Mouse (Mus musculus) midbrain, embryonic 15.5 days (tissue): ENCODE results near the gene Prpf6. TPM values are rescaled to one million over a fixed set of nuclear protein-coding genes. Genes with fewer than 3 reads are reported as not detected.

Experiments used
- ATAC-seq: fragments of 200-750 bp; cut with Nextera tagmentation; replicated peaks from 2 replicates; pipeline ENCODE4 v1.8.0; 2017; ENCODE audit warnings: moderate TSS enrichment
- H3K27ac ChIP-seq: fragments of 300-500 bp; sonication (generic); 2 replicates; pipeline ENCODE4 v1.5.1; 2015; ENCODE audit warnings: mild to moderate bottlenecking, inconsistent platforms
- H3K27me3 ChIP-seq: fragments of 300-500 bp; sonication (generic); replicated peaks from 2 replicates; pipeline ENCODE4 v1.6.1; 2015; ENCODE audit warnings: inconsistent platforms
- H3K36me3 ChIP-seq: fragments of 300-500 bp; sonication (generic); replicated peaks from 2 replicates; pipeline ENCODE4 v1.6.1; 2015; ENCODE audit warnings: inconsistent platforms
- H3K4me1 ChIP-seq: fragments of 300-500 bp; sonication (generic); 2 replicates; pipeline ENCODE4 v1.6.1; 2015; ENCODE audit warnings: inconsistent platforms
- H3K4me2 ChIP-seq: fragments of 300-500 bp; sonication (generic); 2 replicates; pipeline ENCODE4 v1.6.1; 2015; ENCODE audit warnings: inconsistent platforms, mild to moderate bottlenecking, moderate library complexity
- H3K4me3 ChIP-seq: fragments of 300-500 bp; sonication (generic); 2 replicates; pipeline ENCODE4 v1.5.1; 2015; ENCODE audit warnings: mild to moderate bottlenecking, inconsistent platforms
- H3K9ac ChIP-seq: fragments of 300-500 bp; sonication (generic); 2 replicates; pipeline ENCODE4 v1.6.1; 2015; ENCODE audit warnings: mild to moderate bottlenecking, inconsistent platforms
- H3K9me3 ChIP-seq: fragments of 300-500 bp; sonication (generic); 2 replicates; pipeline ENCODE4 v1.6.1; 2016; ENCODE audit warnings: inconsistent platforms
- WGBS: fragments of 180-500 bp; shearing (Covaris S2); methylation state at CpG from one replicate; pipeline ENCODE4 v1.1.7; 2015; ENCODE audit warnings: mixed read lengths; 5-methylcytosine and 5-hydroxymethylcytosine counted together
- polyA plus RNA-seq: library from polyadenylated mRNA; unstranded; fragments of >200 nt; fragmentation: Nextera tagmentation; extraction: Ambion mirVana; gene quantifications from 2 replicates; pipeline ENCODE4 v1.2.1, GENCODE M21; 2015

Prpf6 gene
- polyA plus RNA-seq, 1 experiment from 2014 or later: 68.4 TPM

DNA sequence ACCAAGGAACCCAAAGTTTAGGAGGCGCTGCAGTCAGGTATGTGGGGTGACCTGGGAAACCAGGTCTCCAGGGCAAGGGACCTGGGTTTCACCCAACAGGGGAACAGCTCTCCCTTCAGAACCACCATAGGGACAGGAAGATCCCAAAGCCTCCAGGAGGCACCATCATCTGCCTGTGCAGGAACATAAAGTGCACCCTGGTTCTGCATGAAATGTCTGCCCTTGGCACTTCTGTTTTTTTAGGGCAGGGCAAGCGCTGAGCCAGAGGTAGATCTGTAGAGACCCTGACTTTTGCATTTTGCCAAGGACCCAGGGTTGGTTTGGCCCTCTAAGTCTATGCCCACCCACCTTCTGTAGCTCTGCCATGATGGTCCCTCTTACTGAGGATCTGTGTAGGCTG lies 9.3 kb upstream of the Prpf6 start:
- WGBS: 87% methylated on average over 2 of the region's 2 CpGs
- peaks cover 42% of the 10 kb centered on the region for H3K4me1 ChIP-seq
- H3K4me2 ChIP-seq: peak overlapping the region; percentile 79; the same call in 1 of the 2 replicates
- H3K9ac ChIP-seq: no peak overlapping the region
- no peak overlapping the region for H3K4me3 ChIP-seq
- H3K36me3 ChIP-seq: peaks cover 37% of the 10 kb centered on the region
- ATAC-seq: no peak
- no peaks in the 10 kb centered on the region for H3K9me3 ChIP-seq
- H3K27me3 ChIP-seq: no peaks in the 10 kb centered on the region
- 0 out of 2 replicates have a peak overlapping the region, but pooled peaks have one; percentile 90 for H3K27ac ChIP-seq

DNA sequence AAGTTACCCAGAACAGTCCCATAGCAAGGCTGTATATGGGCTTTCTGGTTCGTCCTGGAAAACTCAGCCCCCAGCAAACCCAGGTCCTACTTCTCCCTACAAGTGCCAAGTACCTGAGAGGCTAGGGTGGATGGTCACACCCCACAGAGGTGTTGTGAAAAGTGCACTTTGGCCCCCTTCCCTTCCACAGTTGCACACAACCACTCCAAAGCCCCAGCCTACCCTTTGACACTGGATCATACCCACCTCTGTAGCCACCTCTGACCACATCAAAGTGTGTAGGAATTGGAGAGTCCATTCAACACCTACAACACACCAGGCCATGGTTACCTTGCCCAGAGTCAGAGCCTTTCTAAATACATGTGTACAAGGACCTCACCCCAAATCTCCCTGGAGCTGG lies 8.7 kb upstream of the Prpf6 start:
- WGBS: 96% methylated on average over 1 of the region's 1 CpGs

DNA sequence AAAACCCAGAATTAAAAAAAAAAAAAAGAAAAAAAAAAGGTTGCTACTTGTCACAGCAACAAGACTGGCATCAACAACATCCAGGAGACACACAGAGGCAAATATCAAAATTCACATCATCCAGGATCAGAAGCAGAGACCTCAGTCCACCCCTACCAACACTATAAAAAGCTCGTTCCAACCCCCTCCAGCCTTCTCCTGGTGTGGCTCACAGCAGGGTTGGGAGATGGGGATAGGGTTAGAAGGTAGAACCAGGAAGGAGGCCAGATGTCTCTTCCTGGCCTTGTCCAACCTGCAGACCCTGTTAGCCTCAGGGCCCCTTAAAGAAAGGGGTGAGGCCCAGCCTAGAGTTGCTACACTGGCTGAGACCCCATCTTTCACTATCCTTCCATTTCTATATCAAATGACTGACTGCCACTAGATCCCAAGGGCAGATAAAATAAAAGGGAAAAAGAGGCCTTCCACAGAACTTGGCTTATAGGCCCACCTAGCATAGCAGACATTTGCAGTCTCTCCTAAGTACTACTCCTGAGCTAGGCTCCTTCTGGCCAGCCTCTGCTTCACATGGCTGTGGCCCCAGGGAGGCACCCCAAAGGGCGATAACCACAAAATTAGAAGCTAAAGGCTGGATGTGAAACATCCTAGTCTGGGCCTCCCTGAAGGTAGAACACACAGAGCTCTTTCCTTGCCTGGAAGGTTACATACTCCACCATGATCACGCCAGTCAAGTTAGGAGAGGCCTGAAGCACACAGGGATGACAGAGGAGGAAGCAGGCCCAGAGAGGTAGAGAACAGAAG lies 8.0 kb upstream of the Prpf6 start:
- H3K36me3 ChIP-seq: peaks cover 50% of the 10 kb centered on the region
- 95% methylated on average over 3 of the region's 3 CpGs for WGBS
- no peak overlapping the region for H3K9ac ChIP-seq
- no peak overlapping the region for H3K27ac ChIP-seq
- H3K4me3 ChIP-seq: no peak overlapping the region
- no peaks in the 10 kb centered on the region for H3K9me3 ChIP-seq
- no peaks in the 10 kb centered on the region for H3K27me3 ChIP-seq
- no peak overlapping the region for H3K4me2 ChIP-seq
- H3K4me1 ChIP-seq: peaks cover 31% of the 10 kb centered on the region
- ATAC-seq: no peak

More for the DNA sequence above, 8.7 kb upstream of the Prpf6 start:
- Histone ChIP-seq H3K9ac (no peak overlapping the region), H3K36me3 (peaks cover 43% of the 10 kb centered on the region), H3K9me3 (no peaks in the 10 kb centered on the region), H3K27me3 (no peaks in the 10 kb centered on the region), H3K4me3 (no peak overlapping the region), H3K27ac (0 out of 2 replicates have a peak overlapping the region, but pooled peaks have one; percentile 90), H3K4me2 (no peak overlapping the region), H3K4me1 (peaks cover 37% of the 10 kb centered on the region)
- no peak for ATAC-seq

DNA sequence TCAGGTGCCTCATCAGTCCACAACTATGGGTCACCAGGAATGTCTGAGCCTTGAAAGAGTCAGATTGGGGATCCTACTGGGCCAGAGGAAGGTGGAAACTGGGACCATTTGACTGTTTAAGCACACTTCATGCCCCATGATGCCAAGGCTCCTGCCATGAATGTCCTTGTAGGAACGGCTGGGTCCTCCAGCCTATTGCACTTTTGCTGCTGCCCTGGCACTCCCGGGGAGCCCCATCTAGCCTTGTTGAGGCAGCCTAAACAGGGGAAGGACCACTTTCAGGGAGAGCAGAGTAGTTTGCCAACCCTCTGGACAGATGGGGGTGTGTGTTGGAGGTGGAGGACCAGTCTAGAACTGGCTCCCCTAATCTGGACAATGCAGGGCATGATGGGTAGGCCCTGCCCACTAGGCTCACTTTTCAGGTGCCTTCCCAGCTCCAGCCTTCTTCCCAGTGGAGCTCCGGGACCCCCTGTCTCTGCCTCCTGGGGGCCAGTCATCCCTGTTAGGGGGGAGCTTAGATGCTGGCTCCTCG lies 7.2 kb upstream of the Prpf6 start, which contains the start of gene Uckl1:
Uckl1 (minus strand) TSS at position 482 of the 532 bp plus-strand sequence.
- peaks cover 23% of the 10 kb centered on the region for H3K4me1 ChIP-seq
- H3K4me2 ChIP-seq: no peak within 1 kb of the TSS
- WGBS: 97% methylated on average over 4 of the region's 4 CpGs
- no peaks in the 10 kb centered on the region for H3K27me3 ChIP-seq
- no peak for ATAC-seq
- peaks cover 52% of the 10 kb centered on the region for H3K36me3 ChIP-seq
- H3K27ac ChIP-seq: no peak within 1 kb of the TSS
- H3K9me3 ChIP-seq: no peaks in the 10 kb centered on the region
- no peak within 1 kb of the TSS for H3K9ac ChIP-seq
- H3K4me3 ChIP-seq: no peak within 1 kb of the TSS

DNA sequence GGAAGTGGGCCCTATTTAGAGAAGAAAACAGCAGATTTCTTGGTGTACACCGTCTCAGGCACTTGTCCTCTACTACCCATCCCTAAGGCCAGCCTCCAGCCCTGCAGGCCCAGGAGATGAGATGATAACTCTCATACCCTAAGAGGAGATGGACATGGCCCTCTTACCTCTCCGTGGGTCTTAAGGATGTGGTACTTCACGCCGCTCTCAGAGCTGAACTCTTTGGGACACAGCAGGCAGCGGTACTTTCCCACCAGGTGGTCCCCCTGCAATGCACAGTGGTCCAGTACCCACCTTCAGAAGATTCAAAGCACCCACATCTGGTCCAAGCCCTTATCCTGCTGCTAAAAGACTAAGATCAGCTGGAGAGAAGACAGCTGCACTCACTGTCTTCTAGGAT lies 6.2 kb upstream of the Prpf6 start:
- no peak overlapping the region for H3K4me2 ChIP-seq
- H3K9ac ChIP-seq: no peak overlapping the region
- no peak overlapping the region for H3K4me3 ChIP-seq
- H3K9me3 ChIP-seq: no peaks in the 10 kb centered on the region
- WGBS: 94% methylated on average over 5 of the region's 5 CpGs
- H3K36me3 ChIP-seq: peaks cover 56% of the 10 kb centered on the region
- H3K4me1 ChIP-seq: peaks cover 17% of the 10 kb centered on the region
- no peak overlapping the region for H3K27ac ChIP-seq
- no peak for ATAC-seq
- H3K27me3 ChIP-seq: no peaks in the 10 kb centered on the region

DNA sequence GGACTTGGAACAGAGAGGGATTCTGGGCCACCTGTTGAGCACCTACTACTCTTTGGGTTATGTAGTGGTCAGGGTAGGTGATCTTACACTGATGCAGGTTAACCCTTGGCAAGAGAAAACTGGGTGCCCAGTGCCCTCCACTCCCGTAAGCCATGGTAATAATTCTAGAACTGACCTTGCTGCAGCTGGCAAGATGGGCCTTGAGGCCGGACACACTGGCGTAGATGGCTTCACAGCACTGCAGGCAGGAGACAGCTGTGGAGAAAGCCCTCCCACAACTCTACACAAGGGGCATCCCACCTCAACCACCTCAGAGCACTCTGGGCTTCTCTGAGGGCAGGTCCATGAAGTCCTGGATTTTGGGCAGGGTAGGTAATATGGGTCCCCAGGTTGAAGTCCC lies 5.5 kb upstream of the Prpf6 start:
- WGBS: 99% methylated on average over 3 of the region's 3 CpGs
- Histone ChIP-seq H3K9ac (no peak overlapping the region), H3K4me3 (no peak overlapping the region), H3K4me2 (no peak overlapping the region), H3K4me1 (peaks cover 19% of the 10 kb centered on the region), H3K27ac (no peak overlapping the region), H3K27me3 (no peaks in the 10 kb centered on the region), H3K36me3 (peaks cover 56% of the 10 kb centered on the region), H3K9me3 (no peaks in the 10 kb centered on the region)
- ATAC-seq: no peak

DNA sequence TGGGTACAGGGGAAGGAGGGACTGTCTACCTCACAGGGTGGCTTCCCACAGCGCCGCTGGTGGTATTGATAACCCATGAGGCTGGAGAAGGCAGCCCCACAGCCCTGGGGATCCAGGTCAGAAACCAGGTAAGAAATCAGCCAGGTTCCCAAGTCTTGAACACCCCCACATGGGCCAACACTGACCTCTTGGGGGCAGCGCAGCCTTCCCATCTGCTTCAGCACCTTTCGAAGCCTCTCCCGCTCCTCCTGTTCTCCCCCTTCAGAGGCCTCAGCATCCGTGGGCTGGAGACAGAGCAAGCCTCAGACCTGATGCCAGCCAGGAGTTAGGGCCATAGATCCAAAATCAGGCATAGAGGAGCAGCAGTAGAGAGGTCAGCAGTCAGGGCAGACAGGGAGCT lies 3.9 kb upstream of the Prpf6 start:
- no peaks in the 10 kb centered on the region for H3K27me3 ChIP-seq
- no peak overlapping the region for H3K27ac ChIP-seq
- 84% methylated on average over 6 of the region's 6 CpGs for WGBS
- peaks cover 53% of the 10 kb centered on the region for H3K36me3 ChIP-seq
- no peak overlapping the region for H3K9ac ChIP-seq
- no peaks in the 10 kb centered on the region for H3K9me3 ChIP-seq
- no peak overlapping the region for H3K4me2 ChIP-seq
- no peak overlapping the region for H3K4me3 ChIP-seq
- H3K4me1 ChIP-seq: peaks cover 17% of the 10 kb centered on the region
- no peak for ATAC-seq

DNA sequence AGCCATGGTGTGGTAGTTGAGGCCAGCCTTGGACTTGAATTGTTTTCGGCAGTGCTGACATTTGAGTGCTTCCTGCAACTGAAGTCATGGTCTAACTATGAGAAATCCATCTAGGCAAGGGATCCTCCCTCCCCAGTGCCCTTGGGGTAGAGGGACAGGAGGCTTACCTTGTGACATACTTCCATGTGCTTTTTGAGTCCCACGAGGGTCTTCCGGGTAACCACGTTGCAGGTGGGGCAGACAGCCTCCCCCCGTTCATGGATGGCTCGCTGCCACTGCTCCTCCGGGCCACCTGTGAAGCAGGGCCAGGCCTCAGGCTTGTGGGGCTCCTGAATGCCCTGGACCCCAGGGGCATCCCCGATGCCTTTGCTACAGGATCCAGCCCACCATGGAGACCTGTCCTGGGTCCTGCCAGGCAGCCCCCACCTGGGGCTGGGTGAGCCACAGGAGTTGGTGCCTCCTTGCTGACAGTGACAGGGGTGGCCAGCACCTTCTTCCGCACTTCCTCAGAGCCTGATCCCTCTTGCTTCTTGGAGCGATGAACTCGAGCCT lies 3.4 kb upstream of the Prpf6 start:
- Histone ChIP-seq H3K4me3 (no peak overlapping the region), H3K4me1 (peaks cover 22% of the 10 kb centered on the region), H3K9me3 (no peaks in the 10 kb centered on the region), H3K36me3 (peaks cover 49% of the 10 kb centered on the region), H3K27me3 (no peaks in the 10 kb centered on the region), H3K4me2 (no peak overlapping the region), H3K27ac (no peak overlapping the region), H3K9ac (no peak overlapping the region)
- WGBS: 90% methylated on average over 11 of the region's 11 CpGs
- no peak for ATAC-seq

DNA sequence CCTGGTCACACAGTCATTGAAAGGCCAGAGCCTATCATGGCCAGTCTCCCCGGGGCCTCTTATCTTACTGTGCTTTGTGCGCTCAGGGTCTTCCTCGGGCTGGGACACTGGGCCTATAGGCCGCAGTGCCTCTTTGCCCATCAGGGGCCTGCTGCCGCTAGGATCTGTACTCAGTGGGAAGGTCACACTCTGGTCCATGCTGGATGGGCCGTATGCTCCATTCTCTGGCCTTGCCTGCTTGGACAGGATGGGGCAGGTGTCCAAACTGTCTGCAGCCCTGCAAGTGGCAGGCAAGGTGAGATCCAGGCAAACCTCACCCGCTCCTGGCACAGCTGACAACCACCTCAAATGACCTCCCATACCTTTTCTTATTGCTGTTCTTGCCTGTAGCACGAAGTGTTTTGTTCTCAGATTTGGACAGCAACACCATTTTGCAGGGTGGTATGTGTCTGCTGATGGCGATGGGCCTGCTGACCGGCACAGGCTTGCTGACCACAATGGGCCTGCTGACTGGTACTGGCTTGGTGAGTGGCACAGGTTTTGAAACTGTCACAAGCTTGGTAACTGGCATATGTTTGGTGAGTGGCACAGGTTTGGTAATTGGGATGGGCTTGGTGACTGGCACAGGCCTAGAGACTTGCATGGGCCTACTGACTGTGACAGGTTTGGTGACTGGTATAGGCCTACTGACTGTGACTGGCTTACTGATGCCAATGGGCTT lies 2.5 kb upstream of the Prpf6 start:
- no peak overlapping the region for H3K4me2 ChIP-seq
- no peaks in the 10 kb centered on the region for H3K27me3 ChIP-seq
- H3K36me3 ChIP-seq: peaks cover 46% of the 10 kb centered on the region
- ATAC-seq: no peak
- H3K9me3 ChIP-seq: no peaks in the 10 kb centered on the region
- no peak overlapping the region for H3K9ac ChIP-seq
- WGBS: 92% methylated on average over 10 of the region's 10 CpGs
- H3K4me1 ChIP-seq: peaks cover 23% of the 10 kb centered on the region
- H3K27ac ChIP-seq: no peak overlapping the region
- H3K4me3 ChIP-seq: no peak overlapping the region

DNA sequence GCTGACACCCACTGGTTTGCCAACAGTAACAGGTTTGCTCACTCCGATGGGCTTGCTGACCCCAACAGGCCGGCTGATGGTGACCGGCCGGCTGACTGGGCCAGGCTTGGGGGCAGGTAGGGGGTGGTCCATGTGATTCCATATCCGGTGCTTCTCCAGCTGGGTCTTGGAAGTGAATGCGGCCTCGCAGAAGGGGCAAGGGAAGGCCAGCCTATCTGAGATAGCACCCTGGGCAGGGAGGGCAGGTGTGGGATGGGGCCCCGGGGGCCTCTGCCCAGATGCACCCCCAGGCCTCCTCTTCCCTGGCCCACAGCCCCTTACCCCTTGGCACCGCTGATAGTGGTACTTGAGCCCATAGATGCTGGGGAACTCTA lies 1.9 kb upstream of the Prpf6 start:
- Histone ChIP-seq H3K27ac (no peak overlapping the region), H3K9me3 (no peaks in the 10 kb centered on the region), H3K27me3 (no peaks in the 10 kb centered on the region), H3K9ac (no peak overlapping the region), H3K4me3 (no peak overlapping the region), H3K4me1 (peaks cover 23% of the 10 kb centered on the region), H3K4me2 (no peak overlapping the region), H3K36me3 (peaks cover 41% of the 10 kb centered on the region)
- WGBS: 93% methylated on average over 9 of the region's 9 CpGs
- ATAC-seq: no peak

DNA sequence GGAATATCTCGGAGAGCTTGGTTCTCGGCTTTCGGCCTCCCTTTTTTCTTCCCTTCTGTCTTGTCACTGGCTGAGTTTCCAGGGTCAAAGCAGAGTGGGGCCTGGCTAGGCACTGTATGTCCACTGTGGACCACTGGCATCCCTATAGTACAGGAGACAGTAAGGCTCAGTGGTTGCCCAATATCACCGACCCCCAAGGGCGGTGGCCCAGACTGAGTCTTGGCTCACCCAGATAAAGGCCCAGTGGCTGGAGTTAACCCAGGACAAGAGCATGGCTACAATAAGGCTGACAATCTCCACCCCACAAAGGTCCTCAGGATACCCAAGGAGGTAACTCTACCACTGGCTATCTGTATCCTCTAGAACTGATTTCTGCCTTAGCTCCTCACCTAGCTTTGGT lies 1.2 kb upstream of the Prpf6 start:
- 93% methylated on average over 5 of the region's 5 CpGs for WGBS
- H3K9ac ChIP-seq: no peak overlapping the region
- no peak for ATAC-seq
- H3K27me3 ChIP-seq: no peaks in the 10 kb centered on the region
- H3K36me3 ChIP-seq: peaks cover 38% of the 10 kb centered on the region
- H3K27ac ChIP-seq: no peak overlapping the region
- H3K4me3 ChIP-seq: no peak overlapping the region
- H3K9me3 ChIP-seq: no peaks in the 10 kb centered on the region
- peak overlapping the region; percentile 82; the same call in 1 of the 2 replicates for H3K4me2 ChIP-seq
- peaks cover 27% of the 10 kb centered on the region for H3K4me1 ChIP-seq
